Mouse (Mus musculus) neural tube, embryonic 13.5 days (tissue): ENCODE results near the gene Cln3. TPM values are rescaled to one million over a fixed set of nuclear protein-coding genes. Genes with fewer than 3 reads are reported as not detected.

Experiments used
- ATAC-seq: fragments of 200-750 bp; cut with Nextera tagmentation; 2 replicates; pipeline ENCODE4 v1.8.0; 2017; ENCODE audit warnings: low read depth, mild to moderate bottlenecking, moderate TSS enrichment, moderate library complexity
- H3K27ac ChIP-seq: fragments of 300-500 bp; sonication (generic); replicated peaks from 2 replicates; pipeline ENCODE4 v1.5.1; 2015; ENCODE audit warnings: moderate library complexity, mild to moderate bottlenecking, inconsistent platforms
- H3K27me3 ChIP-seq: fragments of 300-500 bp; sonication (generic); 2 replicates; pipeline ENCODE4 v1.6.1; 2015; ENCODE audit warnings: mild to moderate bottlenecking, inconsistent platforms
- H3K36me3 ChIP-seq: fragments of 300-500 bp; sonication (generic); 2 replicates; pipeline ENCODE4 v1.6.1; 2015; ENCODE audit warnings: mild to moderate bottlenecking, inconsistent platforms
- H3K4me1 ChIP-seq: fragments of 300-500 bp; sonication (generic); replicated peaks from 2 replicates; pipeline ENCODE4 v1.6.1; 2015; ENCODE audit warnings: inconsistent platforms
- H3K4me2 ChIP-seq: fragments of 300-500 bp; sonication (generic); 2 replicates; pipeline ENCODE4 v1.6.1; 2015; ENCODE audit warnings: inconsistent platforms, mild to moderate bottlenecking, moderate library complexity
- H3K4me3 ChIP-seq: fragments of 300-500 bp; sonication (generic); 2 replicates; pipeline ENCODE4 v1.5.1; 2015; ENCODE audit warnings: mild to moderate bottlenecking, inconsistent platforms
- H3K9ac ChIP-seq: fragments of 300-500 bp; sonication (generic); 2 replicates; pipeline ENCODE4 v1.6.1; 2015; ENCODE audit warnings: moderate library complexity, mild to moderate bottlenecking, inconsistent platforms
- H3K9me3 ChIP-seq: fragments of 300-500 bp; sonication (generic); 2 replicates; pipeline ENCODE4 v1.6.1; 2016; ENCODE audit warnings: inconsistent platforms
- WGBS: fragments of 180-500 bp; shearing (Covaris S2); methylation state at CpG from one replicate; pipeline ENCODE4 v1.1.7; 2015; 5-methylcytosine and 5-hydroxymethylcytosine counted together
- polyA plus RNA-seq: library from polyadenylated mRNA; unstranded; fragments of >200 nt; fragmentation: Nextera tagmentation; extraction: Ambion mirVana; gene quantifications from 2 replicates; pipeline ENCODE4 v1.2.1, GENCODE M21; 2015

Gene Cln3
- polyA plus RNA-seq, 1 experiment from 2014 or later: 26.3 TPM

DNA sequence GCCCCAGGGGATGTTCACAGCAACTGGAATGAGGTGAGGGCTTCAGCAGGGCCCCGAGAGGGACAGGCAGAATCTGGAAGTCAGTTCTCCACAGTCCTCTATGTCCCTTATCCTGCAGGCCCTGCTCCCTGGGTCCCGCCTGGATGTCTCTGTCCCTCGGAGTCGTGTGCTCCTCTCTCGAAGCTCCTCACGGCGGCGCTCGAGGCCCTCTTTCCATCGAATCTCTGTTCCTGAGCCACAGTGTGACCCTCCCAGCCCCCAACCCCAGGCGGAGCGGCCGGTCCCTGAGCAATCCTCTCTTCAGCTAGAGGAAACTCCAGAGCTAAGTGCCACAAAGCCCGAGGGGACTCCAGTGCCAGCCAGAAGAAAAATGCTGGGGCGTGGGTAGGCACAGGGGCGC is 2.2 kb upstream of the Cln3 start:
- Histone ChIP-seq H3K27me3 (peaks cover 38% of the 10 kb centered on the region), H3K9me3 (no peaks in the 10 kb centered on the region), H3K27ac (no peak overlapping the region), H3K9ac (0 out of 2 replicates have a peak overlapping the region, but pooled peaks have one; percentile 9), H3K36me3 (no peaks in the 10 kb centered on the region), H3K4me3 (no peak overlapping the region), H3K4me1 (peaks cover 12% of the 10 kb centered on the region), H3K4me2 (peak overlapping the region; percentile 34)
- no peak for ATAC-seq
- 6% methylated on average over 16 of the region's 16 CpGs for WGBS

DNA sequence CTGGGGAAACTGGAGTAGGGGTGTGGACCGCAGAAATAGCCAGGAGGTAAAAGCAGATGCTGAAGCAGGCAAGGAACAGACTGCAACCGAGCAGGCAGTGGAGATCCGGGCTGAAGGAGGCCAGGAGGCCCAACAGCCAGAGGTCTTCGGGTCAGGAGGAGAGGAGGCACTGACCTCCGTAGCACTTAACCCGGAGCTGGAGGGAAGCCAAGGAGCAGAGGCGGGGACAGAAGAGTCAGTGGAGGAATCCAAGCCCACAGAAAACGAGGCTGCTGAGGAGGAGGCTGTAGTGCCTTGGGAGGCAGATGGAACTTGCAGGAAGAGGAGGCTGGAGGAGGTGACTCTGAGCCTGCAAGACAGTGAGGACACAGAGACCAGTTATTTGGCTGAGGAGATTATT is 1.2 kb upstream of the Cln3 start:
- Histone ChIP-seq H3K4me1 (peaks cover 21% of the 10 kb centered on the region), H3K4me3 (no peak overlapping the region), H3K36me3 (no peaks in the 10 kb centered on the region), H3K27me3 (peaks cover 34% of the 10 kb centered on the region), H3K9me3 (no peaks in the 10 kb centered on the region), H3K9ac (no peak overlapping the region), H3K4me2 (no peak overlapping the region), H3K27ac (no peak overlapping the region)
- 69% methylated on average over 8 of the region's 8 CpGs for WGBS
- ATAC-seq: no peak

DNA sequence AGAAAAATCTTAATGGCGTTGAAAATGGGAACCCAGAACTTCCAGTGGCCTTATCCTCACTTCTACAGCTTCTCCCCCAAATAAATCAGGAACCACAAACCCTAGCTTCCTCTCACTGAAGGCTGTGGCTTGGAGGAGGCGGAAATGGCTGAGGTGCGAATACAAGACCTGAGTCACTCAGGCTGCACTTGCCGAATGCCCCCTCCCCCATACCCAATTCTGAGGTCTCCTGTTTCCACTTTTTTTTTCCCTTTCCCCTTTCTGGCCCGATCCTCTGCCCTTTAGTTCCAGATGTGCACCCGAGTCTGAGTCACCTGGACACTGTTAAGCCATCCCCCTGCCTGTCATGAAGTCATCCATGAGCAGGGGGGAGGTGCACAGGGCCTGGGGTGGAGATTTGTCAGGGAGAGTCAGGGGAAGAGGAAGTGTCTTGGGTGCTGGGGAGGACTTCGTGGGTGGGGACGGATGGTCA is 1.1 kb downstream of the Cln3 start, which contains the start of gene Apobr:
Apobr (plus strand) TSS at position 437 of the 472 bp plus-strand sequence.
- no peaks in the 10 kb centered on the region for H3K36me3 ChIP-seq
- peaks cover 31% of the 10 kb centered on the region for H3K4me1 ChIP-seq
- peak within 1 kb of the TSS; percentile 53 for H3K4me3 ChIP-seq
- peak within 1 kb of the TSS; percentile 74 for H3K4me2 ChIP-seq
- H3K9ac ChIP-seq: no peak within 1 kb of the TSS; the same call in 1 of the 2 replicates
- H3K27ac ChIP-seq: no peak within 1 kb of the TSS
- no peak for ATAC-seq
- WGBS: 86% methylated on average over 8 of the region's 8 CpGs
- H3K9me3 ChIP-seq: no peaks in the 10 kb centered on the region
- peaks cover 30% of the 10 kb centered on the region for H3K27me3 ChIP-seq

DNA sequence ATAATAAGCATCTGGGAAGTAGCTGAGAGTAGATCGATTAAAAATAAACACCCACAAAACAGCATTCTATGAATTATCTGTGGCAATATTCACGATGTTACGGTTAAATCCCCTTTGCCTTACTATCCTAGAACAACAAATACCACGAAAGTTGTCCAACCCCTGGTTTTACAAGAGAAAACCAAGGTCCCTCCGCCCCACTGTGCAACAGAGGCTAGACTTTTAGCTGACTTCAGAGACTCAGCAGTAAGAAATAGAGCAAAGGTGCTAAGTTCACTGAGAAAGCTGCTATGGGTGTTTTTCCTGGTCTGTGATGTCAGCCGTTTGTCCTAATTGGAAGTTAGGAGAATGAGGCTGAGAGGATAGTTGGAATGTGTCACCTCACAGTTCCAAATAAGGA is 1.9 kb downstream of the Cln3 start:
- H3K4me2 ChIP-seq: peak overlapping the region; percentile 74
- ATAC-seq: no peak

DNA sequence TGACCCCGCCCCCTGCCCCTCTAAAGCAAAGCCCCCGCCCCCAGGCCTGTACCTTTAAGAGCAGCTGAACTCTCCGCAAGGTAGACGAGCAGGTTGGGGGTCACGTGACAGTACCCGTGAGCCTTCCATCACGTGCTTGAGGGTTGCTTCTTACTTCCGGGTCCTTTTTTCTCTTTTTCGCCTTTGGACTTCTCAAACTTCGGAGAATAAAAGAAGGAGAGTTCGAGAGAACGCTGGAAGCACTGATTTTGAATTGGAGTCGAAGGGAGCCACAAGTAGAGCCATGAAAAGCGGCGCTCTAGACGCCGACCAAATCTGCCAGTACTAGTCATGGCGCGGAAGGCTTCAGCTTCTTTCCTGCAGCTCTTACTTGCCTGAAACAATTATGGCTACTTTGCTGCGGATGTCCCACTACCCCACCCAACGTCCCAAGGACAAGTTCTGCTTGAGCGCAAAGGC is 2.3 kb downstream of the Cln3 start:
- Histone ChIP-seq H3K9ac (peak overlapping the region; percentile 70), H3K36me3 (peaks cover 10% of the 10 kb centered on the region; the same call in 1 of the 2 replicates), H3K4me3 (peak overlapping the region; percentile 53), H3K27ac (peak overlapping the region; percentile 82), H3K9me3 (no peaks in the 10 kb centered on the region), H3K4me2 (peak overlapping the region; percentile 74), H3K4me1 (peaks cover 31% of the 10 kb centered on the region), H3K27me3 (peaks cover 30% of the 10 kb centered on the region)
- ATAC-seq: peak; percentile 87
- under 1% methylated on average over 22 of the region's 22 CpGs for WGBS

More for the DNA sequence above, 1.9 kb downstream of the Cln3 start:
- H3K36me3 ChIP-seq: peaks cover 5% of the 10 kb centered on the region; the same call in 1 of the 2 replicates
- peak overlapping the region; percentile 82 for H3K27ac ChIP-seq
- WGBS: 53% methylated on average over 6 of the region's 6 CpGs
- peak overlapping the region; percentile 53 for H3K4me3 ChIP-seq
- no peaks in the 10 kb centered on the region for H3K9me3 ChIP-seq
- peak overlapping the region; percentile 70; the same call in 1 of the 2 replicates for H3K9ac ChIP-seq
- H3K4me1 ChIP-seq: peaks cover 31% of the 10 kb centered on the region
- H3K27me3 ChIP-seq: peaks cover 30% of the 10 kb centered on the region

DNA sequence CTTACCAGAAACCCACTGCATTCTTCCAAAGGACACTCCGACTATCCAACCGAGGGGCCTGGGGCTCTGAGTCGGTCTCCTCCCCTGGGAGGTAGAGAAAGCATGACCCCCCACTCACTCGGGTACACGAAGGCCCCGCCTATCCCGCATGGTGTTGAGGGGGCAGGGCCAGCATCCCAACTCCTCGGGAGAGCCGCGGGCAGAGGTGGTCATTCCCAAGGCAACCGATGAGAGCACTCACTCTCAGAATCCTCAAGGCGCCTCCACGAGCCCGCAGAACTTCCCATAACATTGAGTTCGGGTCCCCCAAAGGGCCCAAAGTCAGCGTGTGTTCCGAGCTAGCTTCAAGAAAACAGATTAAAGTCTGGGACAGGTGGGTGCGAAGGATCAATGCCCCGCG is 2.9 kb downstream of the Cln3 start:
- peak overlapping the region; percentile 70 for H3K9ac ChIP-seq
- H3K4me3 ChIP-seq: peak overlapping the region; percentile 53
- peaks cover 12% of the 10 kb centered on the region for H3K36me3 ChIP-seq
- peak overlapping the region; percentile 74 for H3K4me2 ChIP-seq
- peaks cover 30% of the 10 kb centered on the region for H3K27me3 ChIP-seq
- H3K4me1 ChIP-seq: peaks cover 27% of the 10 kb centered on the region
- peak; percentile 75 for ATAC-seq
- WGBS: under 1% methylated on average over 20 of the region's 20 CpGs
- no peak overlapping the region for H3K27ac ChIP-seq
- H3K9me3 ChIP-seq: no peaks in the 10 kb centered on the region

DNA sequence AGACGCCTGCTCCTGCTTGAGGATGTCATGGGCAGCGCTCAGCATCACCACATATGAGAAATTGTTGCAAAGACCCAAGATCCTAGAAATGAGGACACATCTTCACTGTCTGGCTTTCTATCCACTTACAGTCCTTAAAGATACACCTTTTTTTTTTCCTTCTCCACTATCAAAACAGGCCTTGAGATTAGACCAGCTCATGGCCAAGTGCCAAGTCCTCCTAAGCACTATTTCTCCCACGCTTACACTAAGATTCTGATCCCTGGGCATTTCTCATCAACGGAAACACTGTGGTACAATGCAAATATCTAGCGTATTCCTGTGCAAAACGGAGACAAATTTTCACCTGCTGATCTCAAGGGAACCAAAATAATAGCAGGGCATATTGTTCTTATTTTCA is 4.0 kb downstream of the Cln3 start:
- H3K4me3 ChIP-seq: no peak overlapping the region
- 89% methylated on average over 6 of the region's 6 CpGs for WGBS

DNA sequence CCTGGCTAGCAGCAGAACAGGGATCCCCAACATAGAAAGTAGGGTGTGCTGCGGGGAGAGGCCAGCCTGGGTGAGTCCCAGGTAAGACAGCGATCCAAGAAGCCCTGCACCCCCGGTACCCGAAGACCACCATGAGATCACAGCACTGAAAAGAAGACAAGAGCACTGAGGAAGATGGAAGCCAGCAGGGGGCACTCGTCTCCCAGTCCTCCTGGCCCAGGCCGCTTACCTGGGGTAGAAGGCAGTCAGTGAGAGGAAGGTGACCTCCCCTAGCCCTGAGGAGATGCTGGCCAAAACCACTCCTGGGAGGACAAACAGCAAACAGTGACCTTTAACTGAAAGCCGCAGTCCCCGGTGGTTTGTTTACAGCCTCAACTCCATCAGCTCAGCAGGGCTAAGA is 6.4 kb downstream of the Cln3 start:
- H3K4me2 ChIP-seq: no peak overlapping the region
- H3K9ac ChIP-seq: no peak overlapping the region
- H3K4me1 ChIP-seq: peaks cover 26% of the 10 kb centered on the region
- no peak overlapping the region for H3K27ac ChIP-seq
- WGBS: 58% methylated on average over 8 of the region's 8 CpGs
- no peak for ATAC-seq
- H3K36me3 ChIP-seq: peaks cover 31% of the 10 kb centered on the region
- H3K27me3 ChIP-seq: peaks cover 2% of the 10 kb centered on the region; the same call in 1 of the 2 replicates
- no peaks in the 10 kb centered on the region for H3K9me3 ChIP-seq
- H3K4me3 ChIP-seq: no peak overlapping the region

More for the DNA sequence above, 4.0 kb downstream of the Cln3 start:
- Histone ChIP-seq H3K27me3 (peaks cover 25% of the 10 kb centered on the region), H3K4me2 (peak overlapping the region; percentile 74), H3K9ac (peak overlapping the region; percentile 38; the same call in 1 of the 2 replicates), H3K27ac (no peak overlapping the region), H3K36me3 (peaks cover 22% of the 10 kb centered on the region), H3K9me3 (no peaks in the 10 kb centered on the region), H3K4me1 (peaks cover 26% of the 10 kb centered on the region)
- ATAC-seq: no peak

DNA sequence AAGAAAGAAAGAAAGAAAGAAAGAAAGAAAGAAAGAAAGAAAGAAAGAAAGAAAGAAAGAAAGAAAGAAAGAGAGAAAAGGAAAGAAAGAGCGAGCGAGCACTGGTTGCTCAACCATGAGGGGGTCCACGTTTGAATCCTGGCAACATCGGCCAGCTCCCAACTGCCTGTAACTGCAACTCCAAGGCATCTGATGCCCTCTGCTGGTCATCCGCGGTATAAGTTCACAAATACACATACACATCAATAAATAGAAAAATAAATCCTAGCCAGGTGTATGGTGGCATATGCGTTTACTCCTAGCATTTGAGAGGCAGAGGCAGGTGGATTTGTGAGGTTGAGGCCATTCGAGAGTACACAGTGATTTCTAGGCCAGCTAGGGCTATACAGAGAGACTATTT is 8.7 kb downstream of the Cln3 start:
- Histone ChIP-seq H3K9ac (no peak overlapping the region), H3K4me1 (peaks cover 11% of the 10 kb centered on the region), H3K27ac (no peak overlapping the region), H3K4me3 (no peak overlapping the region), H3K27me3 (no peaks in the 10 kb centered on the region), H3K9me3 (no peaks in the 10 kb centered on the region), H3K4me2 (no peak overlapping the region), H3K36me3 (peaks cover 38% of the 10 kb centered on the region)
- 45% methylated on average over 8 of the region's 8 CpGs for WGBS
- ATAC-seq: no peak

DNA sequence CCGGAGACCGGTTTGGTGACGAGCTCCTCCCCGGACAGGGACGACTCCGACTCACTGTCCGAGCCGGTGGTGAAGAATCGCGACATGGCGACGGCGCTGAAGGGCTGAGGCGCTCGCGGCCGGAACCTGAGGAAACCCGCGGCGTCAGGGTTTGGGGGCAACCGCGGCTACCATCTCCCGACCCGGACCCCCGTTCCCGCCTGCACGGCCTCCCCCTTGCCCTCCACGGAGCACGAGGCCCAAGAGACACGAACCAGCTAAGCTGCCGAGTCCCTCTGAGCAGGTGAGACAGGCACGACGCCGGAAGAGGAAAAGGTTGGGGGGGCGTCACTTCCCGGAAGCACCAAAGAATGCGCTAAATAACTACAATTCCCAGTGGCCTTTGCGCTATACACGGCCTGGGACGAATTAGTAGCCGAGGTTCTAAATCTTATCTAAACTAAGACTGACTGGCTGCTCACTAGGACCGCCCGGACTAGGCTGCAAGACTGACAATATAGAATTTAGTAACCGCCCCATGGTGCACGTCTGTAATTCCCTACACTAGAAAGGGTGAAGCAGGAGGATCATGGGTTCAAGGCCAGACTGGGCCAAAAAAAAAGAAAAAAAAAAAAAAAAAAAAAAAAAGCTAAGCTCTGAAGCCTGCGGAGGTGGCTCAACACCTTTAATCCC is 19.4 kb downstream of the Cln3 start, which contains the start of gene Eif3c:
Eif3c (minus strand) TSS at position 318 of the 672 bp plus-strand sequence.
- under 1% methylated on average over 46 of the region's 46 CpGs for WGBS
- Histone ChIP-seq H3K9me3 (no peaks in the 10 kb centered on the region), H3K27ac (peak within 1 kb of the TSS; percentile 79), H3K4me3 (peak within 1 kb of the TSS; percentile 98), H3K27me3 (no peaks in the 10 kb centered on the region), H3K4me1 (peaks cover 12% of the 10 kb centered on the region), H3K4me2 (peak within 1 kb of the TSS; percentile 87), H3K36me3 (peaks cover 35% of the 10 kb centered on the region), H3K9ac (peak within 1 kb of the TSS; percentile 91)
- peak; percentile 98 for ATAC-seq

DNA sequence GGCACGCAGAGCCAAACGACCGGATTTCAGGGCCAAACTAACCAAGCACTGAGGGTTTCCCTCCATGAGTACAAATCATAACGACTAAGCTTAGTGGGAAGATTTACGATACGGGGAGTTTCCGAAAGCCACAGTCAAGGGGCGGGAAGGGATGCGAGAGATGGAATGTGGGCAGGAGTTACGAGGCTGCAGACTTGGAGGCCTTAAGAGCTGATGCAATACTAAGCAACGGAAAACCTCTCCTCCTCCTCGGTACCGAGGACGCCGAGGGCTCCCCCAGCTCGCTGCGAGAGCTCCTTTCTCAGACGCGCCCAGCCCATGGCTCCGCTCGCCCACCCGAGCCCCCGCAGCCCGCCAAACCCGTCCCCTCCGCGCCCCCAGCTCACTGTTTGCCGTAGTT is 19.9 kb downstream of the Cln3 start:
- H3K27ac ChIP-seq: peak overlapping the region; percentile 79
- peak overlapping the region; percentile 98 for H3K4me3 ChIP-seq
- H3K27me3 ChIP-seq: no peaks in the 10 kb centered on the region
- ATAC-seq: peak; percentile 10; the same call in 1 of the 2 replicates
- peak overlapping the region; percentile 91 for H3K9ac ChIP-seq
- WGBS: under 1% methylated on average over 27 of the region's 28 CpGs
- H3K4me1 ChIP-seq: peaks cover 12% of the 10 kb centered on the region
- H3K4me2 ChIP-seq: peak overlapping the region; percentile 87
- H3K36me3 ChIP-seq: peaks cover 40% of the 10 kb centered on the region
- H3K9me3 ChIP-seq: no peaks in the 10 kb centered on the region

DNA sequence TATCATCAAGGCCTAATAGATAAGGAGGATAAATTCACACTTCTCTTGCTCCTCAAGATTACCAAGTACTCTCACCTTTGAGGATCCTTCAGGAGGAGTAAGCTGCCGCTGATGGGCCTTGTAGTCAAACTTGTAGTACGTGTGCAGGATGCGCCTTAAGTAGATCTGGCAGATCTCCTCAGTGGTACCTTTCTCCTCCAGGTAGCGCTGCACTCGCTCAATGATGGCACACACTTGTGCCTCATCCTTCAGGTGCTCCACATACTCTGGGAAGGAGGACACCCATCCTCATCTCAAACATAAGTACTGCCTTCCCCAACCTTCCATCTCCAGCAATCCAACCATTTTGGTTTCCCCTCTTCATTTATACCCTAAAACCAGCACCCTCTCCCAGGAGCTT is 29.0 kb downstream of the Cln3 start:
- Histone ChIP-seq H3K9ac (no peak overlapping the region), H3K9me3 (no peaks in the 10 kb centered on the region), H3K27ac (no peak overlapping the region), H3K27me3 (no peaks in the 10 kb centered on the region), H3K4me2 (no peak overlapping the region), H3K4me3 (no peak overlapping the region), H3K36me3 (peaks cover 97% of the 10 kb centered on the region), H3K4me1 (no peaks in the 10 kb centered on the region)
- whole genome bisulfite sequencing: 95% methylated on average over 5 of the region's 5 CpGs
- ATAC-seq: no peak
